Mouse (Mus musculus): ENCODE measurements around the gene Dab2ip. TPM values are rescaled to one million over a fixed set of nuclear protein-coding genes. Genes with fewer than 3 reads are reported as not detected.

Dab2ip gene
- 57.7 and 61.1 TPM in 2 replicates for total RNA-seq (2014; rRNA removed; ENCODE audit: low replicate concordance)
- polyA plus RNA-seq (2015; fragmentation: Nextera tagmentation; extraction: Ambion mirVana), result 23.8 and 23.9 TPM in 2 replicates

- peak within 1 kb of the TSS; percentile 54 for H3K4me2 ChIP-seq (ENCODE audit: low read depth, low read length)
These were observed at the start of gene Dab2ip for GRCm38 (mm10) chr2:35557911-35558825. Gene Dab2ip, plus strand, starts transcription at chr2:35558266.

GRCm38 (mm10) chr2:35508597-35509342 lies 49.3 kb upstream of the Dab2ip start:
- H3K27ac ChIP-seq (ENCODE audit: low read depth), result peak overlapping the region; percentile 60
- no peaks in the 10 kb centered on the region for H3K27me3 ChIP-seq (ENCODE audit: control insufficient read depth, insufficient read depth, low read length)
- peak; percentile 63 for TF ChIP-seq EP300 (IDR thresholded peaks at IDR 0.05; ENCODE audit: low read depth)
- TF ChIP-seq CTCF (IDR thresholded peaks at IDR 0.05; ENCODE audit: low read depth), result no peak
- no peak overlapping the region for H3K4me3 ChIP-seq (ENCODE audit: low read depth, low read length)
- no peak overlapping the region for H3K9ac ChIP-seq (replicated peaks; ENCODE audit: low read depth, low read length)
- no peaks in the 10 kb centered on the region for H3K9me3 ChIP-seq (replicated peaks; ENCODE audit: control insufficient read depth, low read length)
- ATAC-seq (ENCODE audit: insufficient read depth, low read depth) (peak; percentile 34), DNase-seq (ENCODE audit: low spot score) (peak; percentile 54)
- H3K4me2 ChIP-seq (ENCODE audit: low read depth, low read length), result no peak overlapping the region
- 18% methylated on average over 10 of the region's 10 CpGs for WGBS
- peaks cover 52% of the 10 kb centered on the region for H3K4me1 ChIP-seq (ENCODE audit: control insufficient read depth, insufficient read depth)
- no peaks in the 10 kb centered on the region for H3K36me3 ChIP-seq (replicated peaks; ENCODE audit: control insufficient read depth, insufficient read depth, low read length)

More at GRCm38 (mm10) chr2:35557911-35558825, at the start of gene Dab2ip:
- H3K4me1 ChIP-seq (ENCODE audit: control insufficient read depth, insufficient read depth), result peaks cover 17% of the 10 kb centered on the region
- H3K9me3 ChIP-seq (replicated peaks; ENCODE audit: control insufficient read depth, low read length), result no peaks in the 10 kb centered on the region
- H3K4me3 ChIP-seq (ENCODE audit: low read depth, low read length), result peak within 1 kb of the TSS; percentile 33
- peak within 1 kb of the TSS; percentile 41 for H3K9ac ChIP-seq (replicated peaks; ENCODE audit: low read depth, low read length)
- H3K36me3 ChIP-seq (replicated peaks; ENCODE audit: control insufficient read depth, insufficient read depth, low read length), result no peaks in the 10 kb centered on the region
- DNase-seq (ENCODE audit: low spot score) (peak; percentile 47), ATAC-seq (ENCODE audit: insufficient read depth, low read depth) (no peak)
- TF ChIP-seq CTCF (IDR thresholded peaks at IDR 0.05; ENCODE audit: low read depth), result no peak
- TF ChIP-seq EP300 (IDR thresholded peaks at IDR 0.05; ENCODE audit: low read depth), result no peak
- no peaks in the 10 kb centered on the region for H3K27me3 ChIP-seq (ENCODE audit: control insufficient read depth, insufficient read depth, low read length)
- 35% methylated on average over 29 of the region's 29 CpGs for WGBS
- peak within 1 kb of the TSS; percentile 77 for H3K27ac ChIP-seq (ENCODE audit: low read depth)

GRCm38 (mm10) chr2:35509343-35509667 lies 48.8 kb upstream of the Dab2ip start:
- Histone ChIP-seq H3K36me3 (replicated peaks; ENCODE audit: control insufficient read depth, insufficient read depth, low read length) (no peaks in the 10 kb centered on the region), H3K4me2 (ENCODE audit: low read depth, low read length) (no peak overlapping the region), H3K27me3 (ENCODE audit: control insufficient read depth, insufficient read depth, low read length) (no peaks in the 10 kb centered on the region), H3K27ac (ENCODE audit: low read depth) (peak overlapping the region; percentile 60), H3K4me1 (ENCODE audit: control insufficient read depth, insufficient read depth) (peaks cover 48% of the 10 kb centered on the region), H3K4me3 (ENCODE audit: low read depth, low read length) (no peak overlapping the region), H3K9me3 (replicated peaks; ENCODE audit: control insufficient read depth, low read length) (no peaks in the 10 kb centered on the region), H3K9ac (replicated peaks; ENCODE audit: low read depth, low read length) (no peak overlapping the region)
- ATAC-seq (ENCODE audit: insufficient read depth, low read depth) (no peak), DNase-seq (ENCODE audit: low spot score) (peak; percentile 13)
- TF ChIP-seq EP300 (IDR thresholded peaks at IDR 0.05; ENCODE audit: low read depth), result no peak
- no peak for TF ChIP-seq CTCF (IDR thresholded peaks at IDR 0.05; ENCODE audit: low read depth)
- 22% methylated on average over 6 of the region's 6 CpGs for WGBS

DNA sequence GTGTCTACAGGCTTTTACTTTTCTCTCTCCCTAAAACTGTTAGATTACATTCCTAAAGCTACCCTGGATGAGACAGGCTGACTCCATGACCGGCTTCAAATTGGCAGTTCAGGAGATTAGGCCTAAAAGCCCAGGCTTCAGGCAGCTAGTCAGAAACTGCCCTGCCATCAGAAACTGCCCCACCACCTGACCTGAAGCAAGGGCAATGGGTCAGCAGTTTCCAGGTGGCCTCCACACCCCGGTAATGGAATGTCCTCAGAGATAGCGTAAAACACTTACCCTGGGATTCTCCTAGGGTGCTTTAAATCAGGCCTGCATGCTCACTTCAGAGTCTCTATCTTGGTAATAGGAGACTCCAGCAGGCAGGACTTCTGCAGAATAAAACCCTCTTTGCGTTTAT lies 48.2 kb upstream of the Dab2ip start:
- Histone ChIP-seq H3K4me3 (ENCODE audit: low read depth, low read length) (no peak overlapping the region), H3K27me3 (ENCODE audit: control insufficient read depth, insufficient read depth, low read length) (no peaks in the 10 kb centered on the region), H3K27ac (ENCODE audit: low read depth) (no peak overlapping the region), H3K4me2 (ENCODE audit: low read depth, low read length) (no peak overlapping the region), H3K9me3 (replicated peaks; ENCODE audit: control insufficient read depth, low read length) (no peaks in the 10 kb centered on the region), H3K36me3 (replicated peaks; ENCODE audit: control insufficient read depth, insufficient read depth, low read length) (no peaks in the 10 kb centered on the region), H3K4me1 (ENCODE audit: control insufficient read depth, insufficient read depth) (peaks cover 46% of the 10 kb centered on the region), H3K9ac (replicated peaks; ENCODE audit: low read depth, low read length) (no peak overlapping the region)
- ATAC-seq (ENCODE audit: insufficient read depth, low read depth) (no peak), DNase-seq (ENCODE audit: low spot score) (peak; percentile 3)
- WGBS, result 55% methylated on average over 4 of the region's 4 CpGs
- TF ChIP-seq CTCF (IDR thresholded peaks at IDR 0.05; ENCODE audit: low read depth) (no peak), EP300 (IDR thresholded peaks at IDR 0.05; ENCODE audit: low read depth) (no peak)

GRCm38 (mm10) chr2:35510920-35511319 lies 47.1 kb upstream of the Dab2ip start:
- WGBS, result 24% methylated on average over 1 of the region's 1 CpGs
- ATAC-seq (ENCODE audit: insufficient read depth, low read depth) (no peak), DNase-seq (ENCODE audit: low spot score) (no peak)
- Histone ChIP-seq H3K4me3 (ENCODE audit: low read depth, low read length) (no peak overlapping the region), H3K4me2 (ENCODE audit: low read depth, low read length) (no peak overlapping the region), H3K36me3 (replicated peaks; ENCODE audit: control insufficient read depth, insufficient read depth, low read length) (no peaks in the 10 kb centered on the region), H3K27me3 (ENCODE audit: control insufficient read depth, insufficient read depth, low read length) (no peaks in the 10 kb centered on the region), H3K27ac (ENCODE audit: low read depth) (no peak overlapping the region), H3K4me1 (ENCODE audit: control insufficient read depth, insufficient read depth) (peaks cover 38% of the 10 kb centered on the region), H3K9ac (replicated peaks; ENCODE audit: low read depth, low read length) (no peak overlapping the region), H3K9me3 (replicated peaks; ENCODE audit: control insufficient read depth, low read length) (no peaks in the 10 kb centered on the region)
- TF ChIP-seq CTCF (IDR thresholded peaks at IDR 0.05; ENCODE audit: low read depth), result no peak
- TF ChIP-seq EP300 (IDR thresholded peaks at IDR 0.05; ENCODE audit: low read depth), result no peak
